30 mouse cellular contexts compared by ENCODE assay signal in the genomic region with DNA sequence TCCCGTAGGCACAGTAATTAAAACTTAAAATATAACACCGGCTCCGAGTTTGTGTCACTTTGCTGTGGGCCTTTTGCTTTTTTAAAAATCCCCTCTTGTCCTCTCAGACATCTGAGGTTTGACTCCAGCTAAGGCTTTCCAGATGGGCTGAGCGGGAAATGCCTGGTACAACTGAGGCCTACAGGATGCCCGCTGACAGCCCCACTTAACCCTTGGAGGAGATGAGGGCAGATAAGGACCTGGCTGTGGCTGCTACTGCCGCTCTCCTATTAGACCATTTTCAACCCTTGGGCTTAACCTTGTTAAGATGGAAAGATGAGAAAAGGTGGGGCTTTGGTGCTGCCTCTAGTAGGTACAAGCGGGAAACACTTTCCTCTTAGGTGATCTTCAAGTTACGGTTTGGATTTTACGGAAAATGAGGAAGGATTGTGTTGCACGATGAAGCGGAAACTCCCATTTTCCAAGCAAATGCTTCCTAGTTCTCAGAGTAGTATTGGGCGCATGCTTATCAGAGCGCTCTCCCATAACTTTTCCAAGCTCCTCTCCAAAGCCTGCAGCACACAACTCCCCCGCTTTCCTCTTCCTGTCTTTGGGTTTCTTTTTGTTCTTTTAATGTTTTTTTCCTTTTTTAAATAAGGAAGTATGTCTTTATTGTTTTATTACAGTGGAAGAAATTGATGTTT. TPM values are rescaled to one million over a fixed set of nuclear protein-coding genes. Genes with fewer than 3 reads are reported as not detected.
DNase-seq lines count a peak whose midpoint lies in the region; ATAC-seq and TF ChIP-seq lines count a peak whose summit lies in the region.
"Had no signal": no experiment of that assay in that cellular context is flagged by ENCODE, and none has a peak within 500 bp of the region (broad histone marks: within the 10 kb centered on the region; RNA-seq: fewer than 3 reads in every experiment).

No protein-coding gene starts in this region.

- no peak overlapping the region for H3K4me3 ChIP-seq in heart, embryonic 10.5 days
- H3K4me3 ChIP-seq in embryonic facial prominence, embryonic 10.5 days: no peak overlapping the region
- H3K4me3 ChIP-seq in heart, embryonic 12.5 days: no peak overlapping the region
- no peak overlapping the region for H3K4me3 ChIP-seq in heart, postnatal 0 days (ENCODE audit: low read depth, low read length)
- H3K4me3 ChIP-seq: hindbrain, embryonic 13.5 days; layer of hippocampus, adult 2 months; left cerebral cortex, adult 2 months; limb, embryonic 12.5 days; liver, embryonic 15.5 days; midbrain, embryonic 15.5 days; neural tube, embryonic 15.5 days had no signal

- no peak overlapping the region for H3K4me2 ChIP-seq in heart, embryonic 12.5 days
- no peak overlapping the region for H3K4me2 ChIP-seq in heart, postnatal 0 days (ENCODE audit: low read depth, low read length)
- H3K4me2 ChIP-seq: hindbrain, embryonic 13.5 days; limb, embryonic 12.5 days; liver, embryonic 15.5 days; lung, embryonic 14.5 days; midbrain, embryonic 15.5 days; neural tube, embryonic 15.5 days had no signal

- no peaks in the 10 kb centered on the region for H3K36me3 ChIP-seq in heart, embryonic 10.5 days
- no peaks in the 10 kb centered on the region for H3K36me3 ChIP-seq in embryonic facial prominence, embryonic 10.5 days (replicated peaks)
- H3K36me3 ChIP-seq in heart, embryonic 12.5 days: no peaks in the 10 kb centered on the region
- H3K36me3 ChIP-seq in heart, postnatal 0 days (replicated peaks; ENCODE audit: control insufficient read depth, insufficient read depth, low read length): no peaks in the 10 kb centered on the region
- H3K36me3 ChIP-seq: hindbrain, embryonic 13.5 days; limb, embryonic 12.5 days; liver, embryonic 15.5 days; midbrain, embryonic 15.5 days; neural tube, embryonic 15.5 days had no signal

- H3K27ac ChIP-seq in heart, embryonic 10.5 days: peak overlapping the region; percentile 62
- no peak overlapping the region for H3K27ac ChIP-seq in embryonic facial prominence, embryonic 10.5 days (replicated peaks)
- H3K27ac ChIP-seq in heart, embryonic 12.5 days (ENCODE audit: poor library complexity, severe bottlenecking): peak overlapping the region; percentile 24; the same call in 1 of the 2 replicates
- H3K27ac ChIP-seq in heart, postnatal 0 days (ENCODE audit: low read depth): peak overlapping the region; percentile 77
- H3K27ac ChIP-seq: hindbrain, embryonic 13.5 days; layer of hippocampus, adult 2 months; left cerebral cortex, adult 2 months; limb, embryonic 12.5 days; liver, embryonic 15.5 days; midbrain, embryonic 15.5 days; neural tube, embryonic 15.5 days; stomach, postnatal 0 days had no signal

- H3K4me1 ChIP-seq in heart, embryonic 10.5 days: peaks cover 42% of the 10 kb centered on the region
- H3K4me1 ChIP-seq in embryonic facial prominence, embryonic 10.5 days: peaks cover 15% of the 10 kb centered on the region
- H3K4me1 ChIP-seq in heart, embryonic 12.5 days (replicated peaks): peaks cover 30% of the 10 kb centered on the region
- peaks cover 17% of the 10 kb centered on the region; the same call in 1 of the 2 replicates for H3K4me1 ChIP-seq in heart, postnatal 0 days (ENCODE audit: control insufficient read depth, insufficient read depth)
- H3K4me1 ChIP-seq: liver, embryonic 15.5 days; midbrain, embryonic 15.5 days had no signal

- peak; percentile 73 for DNase-seq in heart, embryonic 10.5 days (ENCODE audit: low spot score)
- no peak for DNase-seq in heart, postnatal 4 days
- DNase-seq in embryonic facial prominence, embryonic 10.5 days (ENCODE audit: low spot score): peak; percentile 47
- peak; percentile 55 for DNase-seq in heart, postnatal 0 days (ENCODE audit: low spot score)
- DNase-seq in urinary bladder, adult 18-20 months (ENCODE audit: low spot score in 2 of 2): no peak
- no peak for DNase-seq in right cerebral cortex, postnatal 25 days
- no peak for DNase-seq in embryo, embryonic 9.5 days (ENCODE audit: extremely low spot score)
- DNase-seq: adrenal gland, postnatal 14 days; cerebellum, adult 11 months; cerebellum, adult 9-10 months; gastrocnemius, postnatal 25 days; kidney, adult 18-20 months; kidney, postnatal 36 days; lung, embryonic 14.5 days; lung, postnatal 14 days; retina, postnatal 1 day; right cerebral cortex, postnatal 14 days; thymus, adult 18-20 months; thymus, postnatal 25 days had no signal

- H3K27me3 ChIP-seq in heart, embryonic 10.5 days (ENCODE audit: insufficient read depth, poor library complexity, severe bottlenecking): no peaks in the 10 kb centered on the region
- H3K27me3 ChIP-seq in embryonic facial prominence, embryonic 10.5 days (replicated peaks; ENCODE audit: low read depth, poor library complexity, severe bottlenecking): no peaks in the 10 kb centered on the region
- H3K27me3 ChIP-seq in heart, embryonic 12.5 days (replicated peaks): no peaks in the 10 kb centered on the region
- H3K27me3 ChIP-seq in heart, postnatal 0 days (ENCODE audit: control insufficient read depth, insufficient read depth, low read length): no peaks in the 10 kb centered on the region
- H3K27me3 ChIP-seq: hindbrain, embryonic 13.5 days; limb, embryonic 12.5 days; liver, embryonic 15.5 days; midbrain, embryonic 15.5 days; neural tube, embryonic 15.5 days had no signal

- TF ChIP-seq CTCF in heart, postnatal 0 days (IDR thresholded peaks at IDR 0.05; ENCODE audit: low read depth): no peak

- no peaks in the 10 kb centered on the region for H3K9me3 ChIP-seq in heart, embryonic 10.5 days
- H3K9me3 ChIP-seq in embryonic facial prominence, embryonic 10.5 days: no peaks in the 10 kb centered on the region
- H3K9me3 ChIP-seq in heart, embryonic 12.5 days (replicated peaks): no peaks in the 10 kb centered on the region
- H3K9me3 ChIP-seq in heart, postnatal 0 days (replicated peaks; ENCODE audit: control insufficient read depth, low read length): no peaks in the 10 kb centered on the region
- H3K9me3 ChIP-seq: hindbrain, embryonic 13.5 days; limb, embryonic 12.5 days; liver, embryonic 15.5 days; midbrain, embryonic 15.5 days; neural tube, embryonic 15.5 days had no signal

- no peak overlapping the region for H3K9ac ChIP-seq in heart, embryonic 12.5 days
- H3K9ac ChIP-seq in heart, postnatal 0 days (replicated peaks; ENCODE audit: low read depth, low read length): no peak overlapping the region
- H3K9ac ChIP-seq: hindbrain, embryonic 13.5 days; limb, embryonic 12.5 days; liver, embryonic 15.5 days; lung, embryonic 14.5 days; midbrain, embryonic 15.5 days; neural tube, embryonic 15.5 days had no signal

- no peak for TF ChIP-seq EP300 in heart, postnatal 0 days (IDR thresholded peaks at IDR 0.05; ENCODE audit: low read depth)

- WGBS in heart, embryonic 10.5 days: 70% methylated on average over 14 of the region's 14 CpGs
- 69% methylated on average over 14 of the region's 14 CpGs for WGBS in embryonic facial prominence, embryonic 10.5 days
- 73% methylated on average over 14 of the region's 14 CpGs for WGBS in heart, embryonic 12.5 days
- 68% methylated on average over 14 of the region's 14 CpGs for WGBS in heart, postnatal 0 days

- ATAC-seq in heart, embryonic 12.5 days (ENCODE audit: insufficient number of reproducible peaks, low FRiP score): no peak
- peak; percentile 62 for ATAC-seq in heart, postnatal 0 days (ENCODE audit: insufficient read depth, low read depth)
- ATAC-seq: CD4-positive, CD25-positive, alpha-beta regulatory T cell, adult 4 months; forebrain, embryonic 14.5 days; midbrain, embryonic 15.5 days had no signal

RNA-seq across cellular contexts. Expression of gene Sh3bgrl2, which starts 8.2 kb away (rescaled TPM):
- polyA plus RNA-seq in heart, embryonic 10.5 days (2016; fragmentation: Nextera tagmentation; extraction: Ambion mirVana): 16.2 and 17.6 TPM in 2 replicates
- 1 to 10 TPM; 6.1 to 7.5 TPM for total RNA-seq in heart, postnatal 4 days (2021)
- polyA plus RNA-seq in embryonic facial prominence, embryonic 10.5 days (2016; fragmentation: Nextera tagmentation; extraction: Ambion mirVana): 12.7 and 15.3 TPM in 2 replicates
- polyA plus RNA-seq in heart, embryonic 12.5 days (2016; fragmentation: Nextera tagmentation; extraction: Ambion mirVana): 19.0 and 22.3 TPM in 2 replicates
- 3.6 and 3.8 TPM in 2 replicates for total RNA-seq in heart, postnatal 0 days (2014; rRNA removed; ENCODE audit: low replicate concordance)
- 4.7 and 5.7 TPM in 2 replicates for polyA plus RNA-seq in heart, postnatal 0 days (2015; fragmentation: Nextera tagmentation; extraction: Ambion mirVana)

Comparison
In these comparisons a context has a peak if more than half of its experiments do, and no peak if none do; other contexts are left out.
1. DNase-seq: peak in heart, embryonic 10.5 days (single experiment), embryonic facial prominence, embryonic 10.5 days (single experiment) and heart, postnatal 0 days (single experiment); none in heart, postnatal 4 days (single experiment), urinary bladder, adult 18-20 months (0 of 2), right cerebral cortex, postnatal 25 days (single experiment) and embryo, embryonic 9.5 days (single experiment).